Mouse (Mus musculus) liver, adult 2 months (tissue): ENCODE results near the gene Ralgps1.

Source experiments
- CTCF ChIP-seq: fragments of 200-500 bp; IDR thresholded peaks from 2 replicates; pipeline ENCODE4 v1.5.1; 2011; ENCODE audit warnings: low read depth, low read length, control low read depth
- POLR2A ChIP-seq: fragments of 200-500 bp; IDR thresholded peaks from 2 replicates; pipeline ENCODE4 v1.6.1; 2011; ENCODE audit warnings: low read length, control low read depth; ENCODE audit not compliant: insufficient read depth; ENCODE audit errors: extremely low read depth

DNA sequence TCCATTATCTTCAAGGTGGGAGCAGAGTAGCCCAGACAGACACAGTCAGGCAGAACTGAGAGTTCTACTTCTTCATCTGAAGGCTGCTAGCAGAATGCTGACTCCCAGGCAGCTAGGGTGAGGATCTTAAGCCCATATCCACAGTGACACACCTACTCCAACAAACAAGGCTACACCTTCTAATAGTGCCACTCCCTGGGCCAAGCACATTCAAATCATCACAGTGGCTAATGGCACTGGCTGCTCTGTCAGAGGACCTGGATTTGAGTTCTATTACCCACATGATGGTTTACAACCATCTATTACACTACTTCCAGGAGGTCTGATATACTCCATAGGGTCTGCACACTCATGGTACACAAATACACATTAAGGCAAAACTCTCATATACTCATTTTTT is 21.7 kb upstream of the Ralgps1 start:
- TF ChIP-seq CTCF (no peak), POLR2A (no peak)
